Mouse (Mus musculus) megakaryocyte, adult 5-6 weeks (primary cell): Measurements from ENCODE around the gene S1pr4. TPM values are rescaled to one million over a fixed set of nuclear protein-coding genes. Genes with fewer than 3 reads are reported as not detected.

Source experiments
- ATAC-seq: 2 replicates; pipeline ENCODE4 v1.8.0; 2016; ENCODE audit warnings: mild to moderate bottlenecking, inconsistent platforms; ENCODE audit not compliant: poor library complexity, severe bottlenecking
- total RNA-seq, 2 experiments: library from RNA; stranded (forward) in 1 of 2; stranded (reverse) in 1 of 2; fragments of 153-499, 151-499 nt in 1 of 2; fragments of 221-1000, 200-1000 nt in 1 of 2; gene quantifications; 2 replicates each; pipeline versions ENCODE4 v1.2.3 to v1.2.4; 2015 to 2017

The S1pr4 gene
- total RNA-seq, 2 experiments from 2014 or later = 22.8 to 29.3 TPM

DNA sequence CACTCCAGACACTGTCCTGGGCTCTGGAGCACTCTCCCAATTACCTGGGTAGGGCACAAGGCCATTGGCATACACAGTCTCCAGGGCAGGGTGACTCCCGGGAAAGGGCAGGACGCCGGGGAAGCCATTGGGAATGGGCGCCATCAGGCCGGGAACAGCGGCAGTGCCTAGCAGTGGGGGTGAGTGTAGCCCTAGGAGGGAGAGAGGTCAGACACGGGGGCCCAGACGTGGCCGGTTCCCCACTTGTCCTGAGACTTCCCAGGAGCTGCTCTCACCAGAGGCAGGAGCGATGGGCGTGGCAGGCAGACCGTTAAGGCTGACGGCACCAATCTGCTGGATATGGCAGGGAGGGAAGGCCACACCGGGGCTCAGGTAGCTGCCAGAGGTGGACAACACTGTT, 33.1 kb downstream of the S1pr4 start:
- no peak for ATAC-seq

DNA sequence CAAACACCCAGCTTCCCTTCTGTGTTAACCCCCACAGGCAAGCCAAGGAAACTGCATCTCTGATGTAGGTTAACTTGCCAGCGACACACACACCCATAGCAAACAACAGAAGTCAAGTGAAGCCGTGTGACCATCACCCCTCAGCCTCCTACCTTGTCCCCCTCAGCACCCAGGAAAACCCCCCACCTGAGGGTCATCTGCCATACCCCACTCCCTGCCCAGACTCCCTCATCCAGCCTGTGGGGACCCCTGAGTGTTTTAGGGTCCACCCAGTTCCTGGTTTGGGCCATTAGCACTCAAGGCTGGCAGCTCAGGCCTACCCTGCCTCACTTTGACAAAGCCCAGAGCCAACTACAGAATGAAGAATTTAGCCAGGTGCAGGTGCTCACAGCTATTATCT, 33.9 kb downstream of the S1pr4 start:
- ATAC-seq = no peak

DNA sequence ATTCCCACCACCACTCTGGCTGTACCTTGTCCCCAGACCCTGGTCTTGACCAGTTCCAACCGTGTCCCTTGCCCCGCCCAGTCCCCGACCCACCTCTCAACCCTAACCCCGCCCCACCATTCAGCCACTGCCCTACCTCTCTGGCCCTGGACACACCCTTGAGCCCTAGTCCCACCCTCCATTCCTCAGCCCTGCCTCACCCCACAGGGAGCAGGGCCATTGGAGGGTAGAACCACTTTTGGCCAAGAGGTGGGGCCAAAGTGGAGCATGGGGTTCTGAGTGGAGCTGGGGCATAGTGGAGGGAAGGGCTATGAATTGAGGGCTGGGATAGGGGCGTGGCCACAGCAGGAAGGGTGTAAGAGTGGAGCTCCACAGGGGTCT, 34.7 kb downstream of the S1pr4 start:
- 0 out of 2 replicates have a peak, but pooled peaks have one; percentile 11 for ATAC-seq

DNA sequence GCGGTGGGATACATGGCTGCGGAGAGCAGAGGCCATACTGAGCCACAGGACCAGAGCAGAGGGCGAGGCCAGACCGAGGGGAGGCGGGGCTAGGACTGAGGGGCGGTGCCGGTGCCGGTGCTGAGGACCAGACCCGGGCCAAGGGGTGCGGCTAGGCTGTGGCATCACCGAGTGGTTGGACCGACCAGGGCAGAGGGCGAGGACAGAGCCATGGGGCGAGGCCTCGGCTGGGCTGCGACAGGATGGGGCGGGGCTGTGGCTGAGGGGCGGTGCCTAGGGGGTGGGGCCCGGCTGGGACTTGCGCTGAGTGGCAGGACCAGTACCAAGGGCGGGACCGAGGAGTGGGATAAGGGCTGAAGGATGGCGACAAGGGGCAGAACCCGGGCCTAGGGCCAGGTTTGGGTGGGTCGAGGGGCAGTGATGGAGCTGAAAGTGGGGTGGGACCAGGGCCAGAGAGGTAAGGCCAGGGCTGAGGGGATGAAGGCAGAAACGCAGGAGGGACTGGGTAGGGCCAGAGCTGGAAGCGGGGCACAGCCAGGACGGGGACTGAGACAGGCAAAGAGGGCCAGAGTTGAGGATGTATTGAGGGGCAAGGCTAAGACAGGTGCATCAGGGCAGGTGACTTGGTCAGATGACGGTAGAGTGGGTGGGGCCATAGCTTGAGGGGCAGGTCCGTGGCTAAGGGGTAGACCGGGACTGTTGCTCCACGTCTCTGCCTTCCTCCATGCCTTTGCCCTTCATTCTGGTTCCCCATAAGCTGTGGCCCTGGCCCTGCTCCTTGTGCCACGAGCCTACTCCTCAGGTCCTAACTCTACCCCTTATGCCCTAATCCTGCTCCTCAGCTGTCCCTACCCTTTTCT, 35.3 kb downstream of the S1pr4 start:
- peak; percentile 81 for ATAC-seq

DNA sequence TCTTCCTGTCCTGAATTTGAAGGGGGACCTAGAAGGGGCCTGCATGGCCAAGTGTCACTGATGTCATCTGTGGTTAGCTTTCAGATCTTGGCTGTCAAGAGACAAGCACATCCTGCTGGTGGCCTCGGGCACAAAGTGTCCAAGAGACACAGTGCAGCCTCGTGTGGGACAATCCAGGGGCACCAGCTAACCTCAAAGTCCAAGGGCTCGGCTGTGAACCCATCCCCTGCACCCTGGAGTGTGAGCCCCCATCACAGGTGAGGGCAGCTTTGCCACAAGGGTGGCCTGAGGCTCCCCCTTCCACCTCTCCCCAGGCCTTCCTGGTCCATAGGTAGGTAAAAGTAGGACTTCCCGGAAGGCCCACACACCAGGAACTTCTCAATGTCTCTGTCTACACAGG, 36.4 kb downstream of the S1pr4 start:
- no peak for ATAC-seq

DNA sequence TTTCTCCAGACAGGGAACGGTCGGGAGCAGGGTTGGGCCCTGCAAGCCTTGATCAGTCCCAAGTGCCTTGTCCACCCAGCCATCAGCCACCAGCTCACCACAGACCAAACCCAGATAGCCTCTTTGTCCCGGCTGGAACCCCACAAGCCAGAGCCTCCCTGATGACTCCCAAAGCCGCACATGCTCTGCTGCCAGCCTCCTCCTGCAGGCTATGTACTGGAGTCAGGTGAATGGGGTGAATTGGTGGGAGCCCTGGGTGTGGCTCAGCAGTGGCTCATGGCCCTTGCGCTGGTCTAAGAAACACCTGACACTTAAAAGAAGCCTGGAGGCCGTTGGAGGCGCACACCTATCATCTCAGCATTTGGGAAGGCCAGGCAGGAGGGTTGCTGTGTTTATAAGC, 37.0 kb downstream of the S1pr4 start:
- no peak for ATAC-seq

DNA sequence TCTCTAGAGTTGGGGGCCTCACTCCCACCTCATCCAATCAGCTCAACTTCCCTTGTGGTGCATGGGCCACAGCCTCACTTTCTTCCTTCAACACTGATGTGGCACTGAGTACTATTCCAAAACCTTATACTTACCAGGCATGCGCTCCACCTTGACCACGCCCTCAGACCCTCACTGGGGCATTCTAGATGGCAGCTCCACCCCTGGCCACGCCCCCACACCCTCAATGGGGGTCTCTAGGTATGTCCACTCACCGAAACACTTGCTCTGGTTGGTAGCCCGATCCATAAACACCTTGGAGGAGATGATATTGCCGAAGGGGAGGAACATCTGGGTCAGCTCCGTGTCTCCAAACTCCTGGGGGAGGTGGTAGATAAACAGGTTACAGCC, 37.5 kb downstream of the S1pr4 start:
- ATAC-seq = no peak

DNA sequence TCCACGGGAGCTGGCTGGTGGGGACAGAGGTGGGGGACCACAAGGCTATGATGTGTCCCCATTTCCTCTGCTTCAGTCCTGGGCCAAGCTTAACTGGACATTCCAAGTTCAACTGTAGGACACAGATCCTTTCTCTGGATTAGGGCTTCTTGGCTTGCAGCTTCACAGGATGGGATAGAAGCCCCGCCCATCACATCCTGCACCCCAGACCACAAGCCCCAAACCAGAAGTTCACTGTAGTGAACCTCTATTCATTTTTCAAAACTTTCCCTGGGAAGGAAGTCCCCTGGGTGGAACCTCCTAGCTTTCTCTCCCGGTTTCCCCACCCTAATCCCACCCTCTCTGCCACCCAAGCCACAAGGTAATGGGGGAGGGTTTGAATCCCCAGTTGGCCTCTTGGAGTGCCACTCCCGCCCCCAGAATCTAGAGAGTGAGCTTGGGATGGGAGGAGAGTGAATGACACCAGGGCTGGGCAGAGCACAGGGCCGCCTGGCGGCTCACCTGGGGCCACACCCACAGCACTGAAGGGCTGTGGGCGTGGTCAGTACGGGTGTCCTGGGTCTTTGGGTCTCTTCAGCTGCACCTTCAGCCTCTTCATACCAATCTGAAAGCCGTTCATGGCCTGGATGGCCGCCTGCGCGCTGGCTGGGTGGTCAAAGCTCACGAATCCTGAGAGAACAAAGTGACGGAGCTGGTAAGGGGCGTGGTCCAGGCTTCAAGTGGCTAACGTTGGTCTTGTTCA, 38.1 kb downstream of the S1pr4 start:
- ATAC-seq = no peak

DNA sequence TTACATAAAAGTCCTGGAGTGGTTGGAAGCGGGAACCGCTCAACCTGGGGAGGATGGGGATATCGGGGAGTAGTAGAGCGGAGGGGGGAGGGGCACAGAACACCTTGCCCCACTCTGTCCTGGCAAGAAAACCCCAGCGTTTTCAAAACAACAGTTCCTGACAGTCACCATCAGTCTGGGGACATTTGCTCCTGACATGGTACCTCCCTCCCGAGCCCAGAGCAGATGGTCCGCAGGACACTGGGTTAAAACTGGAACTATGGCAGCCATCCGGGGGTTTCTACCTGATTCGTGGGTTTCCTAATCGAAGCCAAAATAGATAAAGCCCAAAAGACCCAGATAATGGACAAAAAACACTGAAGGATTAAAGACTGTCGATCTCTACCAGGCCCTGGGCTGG, 39.0 kb downstream of the S1pr4 start:
- no peak for ATAC-seq

DNA sequence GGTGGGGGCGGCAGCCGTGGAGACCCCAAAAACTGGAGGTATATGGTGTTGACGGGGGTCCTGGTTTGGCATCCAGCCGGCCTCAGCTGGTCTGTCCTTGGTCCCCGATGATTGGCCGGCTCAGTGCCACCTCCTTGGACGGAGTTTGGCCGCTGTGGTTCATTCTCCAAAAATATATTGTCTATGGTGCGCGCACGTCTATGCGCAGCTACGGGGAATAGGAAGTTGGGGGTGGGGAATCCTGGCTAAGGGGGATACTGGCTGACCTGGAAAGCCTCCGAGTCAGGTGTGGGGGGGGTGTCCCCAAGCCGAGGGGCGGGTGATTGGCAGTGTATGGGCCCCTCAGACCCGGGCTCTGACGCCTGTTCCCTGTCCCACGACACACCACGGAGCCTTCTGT, 39.5 kb downstream of the S1pr4 start:
- ATAC-seq = no peak

DNA sequence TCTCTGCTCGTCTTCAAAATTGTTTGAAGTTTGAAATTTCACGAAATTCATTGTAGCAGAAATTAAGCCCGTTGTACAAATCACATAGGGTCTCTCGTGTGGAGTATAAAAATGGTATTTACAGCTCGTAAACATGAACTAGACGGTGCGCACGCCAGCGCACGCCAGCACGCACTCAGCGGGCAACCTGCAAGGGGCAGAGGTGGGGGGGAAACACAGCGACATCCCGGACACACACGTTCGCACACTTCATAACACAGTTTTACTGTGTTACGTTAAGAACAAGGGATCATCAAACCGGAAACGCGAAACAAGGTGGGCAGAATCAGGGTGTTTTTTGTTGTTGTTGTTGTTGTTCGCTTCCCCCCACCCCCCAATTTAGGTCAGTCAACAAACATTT, 40.5 kb downstream of the S1pr4 start:
- no peak for ATAC-seq

DNA sequence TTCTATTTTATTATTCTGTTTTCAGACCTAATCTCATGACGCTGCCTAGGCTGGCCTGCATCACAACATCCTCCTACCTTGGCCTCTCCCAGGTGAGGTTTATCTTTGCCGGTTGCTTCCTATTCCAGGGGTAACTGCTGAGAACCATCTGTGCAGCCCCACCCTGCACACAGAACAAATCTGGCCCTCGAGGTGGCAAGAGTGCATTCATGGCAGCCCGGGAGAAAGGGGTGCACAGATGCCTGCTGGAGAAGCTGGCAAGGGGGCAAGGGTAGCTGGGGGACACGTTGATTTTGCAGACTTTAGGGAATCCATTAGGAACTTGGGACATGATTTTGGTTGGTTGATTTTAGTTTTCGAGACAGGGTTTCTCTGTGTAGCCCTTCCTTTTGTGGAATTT, 41.7 kb downstream of the S1pr4 start:
- ATAC-seq = no peak

DNA sequence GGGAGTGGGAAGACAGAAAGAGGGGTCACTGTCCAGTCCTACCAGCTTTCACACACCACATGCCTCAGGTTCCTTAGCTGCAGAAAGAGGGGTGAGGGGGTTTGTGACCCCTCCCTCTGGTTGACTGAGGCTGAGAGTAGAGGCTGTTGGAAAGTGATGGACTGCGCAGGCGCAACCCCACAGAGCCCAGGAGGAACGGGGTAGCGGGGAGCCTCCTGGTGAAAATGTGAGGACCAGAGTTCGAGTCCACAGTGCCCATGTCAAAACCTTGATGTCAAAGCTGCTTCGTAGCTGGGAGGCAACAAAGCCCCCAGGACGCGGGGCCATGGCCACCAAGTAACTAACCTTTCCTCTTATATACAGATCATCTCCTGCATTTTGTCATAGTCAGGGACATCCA, 42.3 kb downstream of the S1pr4 start:
- ATAC-seq = no peak

DNA sequence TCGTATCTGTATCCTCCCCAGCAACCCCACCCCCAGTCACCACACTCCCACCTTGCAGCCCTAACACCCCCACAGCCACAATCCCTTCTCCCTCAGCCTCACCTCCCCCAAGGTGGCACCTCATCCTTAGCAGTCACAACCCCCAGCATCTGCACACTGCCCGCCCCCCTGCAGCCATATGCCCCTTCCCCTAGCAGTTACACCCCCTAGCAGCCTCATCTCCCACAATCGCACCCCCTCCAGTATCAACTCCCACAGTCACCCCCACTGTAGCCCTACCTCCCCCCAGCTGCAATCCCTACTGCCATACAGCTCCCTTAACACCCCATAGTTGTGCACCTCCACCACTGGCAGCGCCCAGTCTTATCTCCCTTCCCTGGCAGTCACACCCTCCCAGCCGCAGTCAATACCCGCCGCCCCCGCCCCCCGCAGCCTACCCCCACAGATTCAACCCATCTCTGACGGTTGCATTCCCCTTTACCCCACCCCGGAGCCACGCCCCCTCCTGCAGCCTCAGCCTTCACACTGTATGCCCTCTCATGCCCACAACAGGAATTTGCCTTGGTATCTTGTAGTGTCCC, 42.9 kb downstream of the S1pr4 start:
- no peak for ATAC-seq

DNA sequence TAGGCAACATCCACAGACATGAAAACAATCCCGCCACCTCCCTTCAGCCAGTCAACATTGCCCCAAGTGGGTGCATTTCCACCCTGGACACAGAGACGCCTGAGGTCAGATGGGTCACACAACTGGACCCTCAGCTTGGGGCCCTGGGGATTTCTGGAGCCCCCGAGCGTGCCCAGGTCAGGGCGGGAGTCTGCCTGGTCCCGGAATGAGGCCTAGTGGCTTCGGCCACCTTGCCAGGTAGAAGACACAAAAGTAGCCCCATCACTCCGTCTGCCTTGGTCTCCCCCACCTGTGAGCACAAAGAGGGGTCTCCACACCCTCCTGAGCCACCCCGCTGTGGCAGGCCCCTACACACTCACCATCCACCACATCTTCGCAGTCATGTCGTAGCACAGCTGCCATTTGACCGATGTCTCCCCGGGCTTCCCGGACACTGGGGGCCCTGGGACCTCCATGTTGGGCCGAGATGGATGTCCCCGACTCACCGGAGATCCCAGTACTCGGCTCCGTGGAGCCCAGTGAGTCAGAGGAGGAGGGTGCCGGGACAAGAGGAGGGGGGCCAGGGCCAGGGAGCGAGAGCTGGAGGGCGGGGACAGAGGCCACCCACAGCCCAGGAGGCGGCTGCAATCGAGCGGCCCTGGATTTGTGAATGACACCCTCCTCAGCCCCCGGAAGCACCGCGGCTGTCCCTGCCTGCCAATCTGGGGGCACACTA, 44.6 kb downstream of the S1pr4 start, which contains the start of gene Nfic:
Gene Nfic (minus strand): TSS at position 455 of the 715 bp plus-strand sequence.
- ATAC-seq = no peak

DNA sequence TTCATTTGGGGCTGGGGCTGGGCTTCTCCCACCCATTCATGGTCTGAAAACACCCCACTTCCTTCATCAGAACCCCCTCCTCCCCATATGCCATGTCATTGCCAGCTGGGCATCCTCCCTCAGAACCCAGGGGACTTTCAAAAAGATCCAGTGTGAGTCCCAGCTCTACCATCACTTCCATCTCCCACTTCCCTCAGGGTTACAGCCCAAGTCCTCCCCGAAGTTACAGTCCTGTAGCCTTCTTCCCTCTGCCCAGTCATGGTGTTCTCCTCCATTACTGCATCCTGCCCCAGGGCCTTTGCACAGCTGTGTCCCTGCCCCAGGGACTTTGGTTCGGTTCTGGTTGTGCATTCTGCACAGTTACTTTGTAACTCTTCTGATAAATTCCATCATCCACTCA, 45.8 kb downstream of the S1pr4 start:
- ATAC-seq = no peak

DNA sequence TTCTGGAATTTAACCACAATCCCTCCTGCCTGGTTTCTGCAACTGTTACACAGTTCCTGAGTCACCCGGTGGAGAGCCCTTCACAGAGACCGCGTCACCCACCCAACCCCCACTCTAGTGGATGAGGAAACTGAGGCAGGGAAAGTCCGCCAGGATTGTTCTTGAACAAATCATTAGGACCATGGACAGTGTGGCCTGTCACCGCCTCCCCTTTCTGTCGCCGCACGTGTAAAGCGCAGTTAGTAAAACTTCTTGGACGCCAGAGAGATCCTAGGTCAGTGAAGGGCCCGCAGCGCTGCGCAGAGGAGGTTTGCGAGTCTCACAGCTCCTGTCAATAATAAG, 47.0 kb downstream of the S1pr4 start:
- ATAC-seq = no peak

DNA sequence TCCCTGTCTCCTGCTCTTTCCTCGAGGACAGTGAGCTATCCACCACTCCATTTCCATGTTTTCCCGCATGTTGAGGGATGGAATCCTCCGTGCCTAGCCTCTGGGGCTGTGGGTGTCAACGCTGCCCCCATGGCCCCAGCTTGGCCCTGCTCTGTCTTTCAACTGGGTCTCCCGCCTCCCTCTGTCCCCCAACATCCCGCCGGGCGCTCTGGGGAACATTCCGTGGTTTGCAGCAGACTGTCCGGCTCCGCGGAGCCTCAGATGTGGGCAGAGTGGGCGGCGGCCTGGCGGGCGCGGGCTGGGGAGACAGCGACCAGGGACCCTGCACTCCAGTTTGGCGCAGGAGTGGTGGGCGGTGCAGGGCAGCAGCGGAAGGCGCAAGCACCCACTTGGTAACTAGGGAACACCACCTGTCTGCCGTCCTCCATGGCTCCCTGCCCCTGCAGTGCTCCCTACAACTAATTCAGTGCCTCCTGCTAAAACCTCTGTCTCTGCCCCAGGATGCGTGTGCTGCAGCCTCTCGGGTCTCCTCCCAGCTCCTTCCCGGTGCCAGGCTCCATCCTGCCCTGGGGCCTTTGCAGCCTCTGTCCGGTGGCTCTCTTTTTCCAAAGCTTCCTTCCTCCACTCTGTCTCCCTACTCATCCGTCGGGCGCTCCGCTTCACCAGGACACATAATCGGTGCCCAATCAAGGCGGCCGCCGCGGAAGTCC, 47.5 kb downstream of the S1pr4 start:
- ATAC-seq = no peak

DNA sequence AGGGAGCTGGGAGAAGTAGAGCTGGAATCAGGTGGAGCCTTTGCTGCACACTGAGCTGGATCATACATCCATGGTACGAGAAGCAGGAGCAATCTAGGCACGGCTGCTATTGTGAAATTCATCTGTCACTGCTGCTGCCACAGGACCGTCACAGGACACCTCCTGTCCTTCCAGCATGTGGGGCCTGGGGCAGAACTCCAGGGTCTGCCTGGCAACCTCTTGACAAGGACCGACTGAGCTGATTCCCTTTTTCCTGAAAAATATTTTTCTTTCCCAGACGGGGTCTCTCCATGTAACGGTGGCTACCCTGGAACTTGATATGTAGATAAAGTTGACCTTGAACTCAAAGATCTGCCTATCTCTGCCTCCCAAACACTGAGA, 48.6 kb downstream of the S1pr4 start:
- no peak for ATAC-seq

DNA sequence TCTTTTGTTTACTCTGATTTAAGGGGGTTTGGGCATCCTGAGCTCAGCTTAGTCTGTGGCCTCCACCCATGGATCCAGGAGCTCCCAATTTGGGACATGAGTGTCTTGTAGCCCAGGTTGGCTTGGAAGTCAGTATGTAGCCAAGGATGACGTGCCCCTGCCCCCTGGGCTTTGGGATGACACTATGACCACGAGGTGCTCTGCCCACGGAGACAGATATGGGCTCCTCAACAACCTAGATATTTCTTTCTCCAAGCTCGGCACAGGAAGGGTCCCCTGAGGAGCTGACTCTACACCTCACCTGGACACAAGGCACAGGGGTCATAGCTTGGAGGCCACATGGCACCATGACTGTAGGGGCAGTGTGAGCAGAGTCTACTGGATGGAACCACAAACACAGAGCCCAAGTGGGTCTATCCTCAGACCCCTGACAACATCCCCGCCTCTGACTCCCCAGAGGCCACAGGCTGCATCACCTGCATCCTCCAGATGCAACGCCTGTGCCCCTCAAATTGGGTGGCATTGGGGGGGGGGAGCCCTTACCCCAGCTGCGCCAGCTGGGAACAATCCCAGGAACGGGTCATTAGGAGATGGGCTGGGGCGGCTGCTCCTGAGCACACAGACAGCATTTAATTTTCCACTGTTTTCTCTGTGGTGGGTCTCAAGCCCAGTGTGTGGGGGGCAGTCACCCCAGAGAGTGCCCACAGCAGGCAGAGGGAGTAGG, 49.1 kb downstream of the S1pr4 start:
- no peak for ATAC-seq
